Mouse (Mus musculus) neutrophil, adult 83 days (primary cell): ENCODE measurements around the gene Vmn1r34. TPM values are rescaled to one million over a fixed set of nuclear protein-coding genes. Genes with fewer than 3 reads are reported as not detected.

Experiments used
- total RNA-seq, 2 experiments: library from RNA; stranded (reverse); gene quantifications; one replicate each; pipeline ENCODE4 v1.2.4; 2023

Vmn1r34 gene
- not detected for total RNA-seq

GRCm38 (mm10) chr6:66643779-66644178, at the start of gene Vmn1r34:
Vmn1r34 (minus strand) TSS chr6:66643879.

GRCm38 (mm10) chr6:66685806-66686205, 42.1 kb upstream of the Vmn1r34 start, which contains the start of gene Vmn1r35:
Vmn1r35 (minus strand) TSS chr6:66685906.

GRCm38 (mm10) chr6:66618182-66618581, 25.5 kb downstream of the Vmn1r34 start, which contains the start of gene Vmn1r33:
Vmn1r33 (minus strand) TSS chr6:66618282.

Other genes with a start within 250 kb of the Vmn1r34 start
- 10 to 100 TPM; 45.1 to 45.2 TPM for gene Mad2l1, start 108.5 kb downstream of the Vmn1r34 start, total RNA-seq
- not detected for gene Vmn1r32, start 83.8 kb downstream of the Vmn1r34 start, total RNA-seq
- not detected for gene Vmn1r33, start 25.6 kb downstream of the Vmn1r34 start, total RNA-seq
- gene Vmn1r35, start 42.0 kb upstream of the Vmn1r34 start, total RNA-seq = not detected
- not detected for gene Vmn1r36, start 75.3 kb upstream of the Vmn1r34 start, total RNA-seq
- not detected for gene Vmn1r37, start 85.5 kb upstream of the Vmn1r34 start, total RNA-seq
- gene Vmn1r38, start 138.7 kb upstream of the Vmn1r34 start, total RNA-seq = not detected
- not detected for gene Vmn1r39, start 166.7 kb upstream of the Vmn1r34 start, total RNA-seq